Mouse (Mus musculus) forebrain, embryonic 15.5 days (tissue): ENCODE results near the gene Ggt1. TPM values are rescaled to one million over a fixed set of nuclear protein-coding genes. Genes with fewer than 3 reads are reported as not detected.

Experiments
- polyA plus RNA-seq: library from polyadenylated mRNA; unstranded; fragments of >200 nt; fragmentation: Nextera tagmentation; extraction: Ambion mirVana; gene quantifications from 2 replicates; pipeline ENCODE4 v1.2.1, GENCODE M21; 2015

Ggt1 gene
- polyA plus RNA-seq, 1 experiment from 2014 or later: 0.67 TPM

Other genes with a start within 250 kb of the Ggt1 start
- 6.4 and 8.2 TPM in 2 replicates for gene Adora2a, start 244.7 kb upstream of the Ggt1 start, polyA plus RNA-seq
- gene Upb1, start 160.5 kb upstream of the Ggt1 start, polyA plus RNA-seq: 0.13 and 0.19 TPM in 2 replicates
- 155 and 156 TPM in 2 replicates for gene Snrpd3, start 44.1 kb upstream of the Ggt1 start, polyA plus RNA-seq
- 20.1 and 20.2 TPM in 2 replicates for gene Gucd1, start 43.6 kb upstream of the Ggt1 start, polyA plus RNA-seq
- gene Lrrc75b, start 1.3 kb upstream of the Ggt1 start, polyA plus RNA-seq: 16.4 TPM in 2 replicates
- gene Ggt5, start 27.7 kb downstream of the Ggt1 start, polyA plus RNA-seq: 2.5 and 3.0 TPM in 2 replicates
- 1.0 and 1.4 TPM in 2 replicates for gene Susd2, start 82.4 kb downstream of the Ggt1 start, polyA plus RNA-seq
- 36.8 and 38.8 TPM in 2 replicates for gene Cabin1, start 202.7 kb downstream of the Ggt1 start, polyA plus RNA-seq
- gene Ddt, start 211.8 kb downstream of the Ggt1 start, polyA plus RNA-seq: 61.1 and 62.2 TPM in 2 replicates
- gene Gm20441, start 219.3 kb downstream of the Ggt1 start, polyA plus RNA-seq: not detected in 2 replicates
- 0.42 and 0.51 TPM in 2 replicates for gene Gstt3, start 219.8 kb downstream of the Ggt1 start, polyA plus RNA-seq
- 10.7 and 11.5 TPM in 2 replicates for gene Gstt1, start 237.0 kb downstream of the Ggt1 start, polyA plus RNA-seq